Mouse (Mus musculus) thymus, adult 2 months (tissue): ENCODE results near the gene Atxn1.

Source experiments
- CTCF ChIP-seq: fragments of 200-500 bp; IDR thresholded peaks from 2 replicates; pipeline ENCODE4 v1.5.1; 2012; ENCODE audit warnings: mild to moderate bottlenecking, control low read depth, low read length, moderate library complexity, borderline replicate concordance; ENCODE audit not compliant: control insufficient read depth, poor library complexity, insufficient read depth; ENCODE audit errors: extremely low read depth
- POLR2A ChIP-seq: fragments of 200-500 bp; IDR thresholded peaks from 2 replicates; pipeline ENCODE4 v1.6.1; 2012; ENCODE audit warnings: mild to moderate bottlenecking, low read length, control low read depth, moderate library complexity; ENCODE audit not compliant: control insufficient read depth, poor library complexity, insufficient read depth; ENCODE audit errors: extremely low read depth

- TF ChIP-seq CTCF (no peak), POLR2A (no peak)
These were observed 181.1 kb downstream of the Atxn1 start for GRCm38 (mm10) chr13:45783681-45784080.
